Mouse (Mus musculus) thymus, adult 18-20 months (tissue): Measurements from ENCODE around the gene Rit1.
"Not testable (repeated sequence)": the region's sequence is repeated elsewhere in the genome, so short reads cannot be mapped to it uniquely, and the experiment has no call there.

ENCODE experiments used
- DNase-seq, 2 experiments: peaks; one replicate each; pipeline ENCODE4 v3.0.0; 2022; ENCODE audit warnings: mixed read lengths in 2 of 2

Gene Rit1

DNA sequence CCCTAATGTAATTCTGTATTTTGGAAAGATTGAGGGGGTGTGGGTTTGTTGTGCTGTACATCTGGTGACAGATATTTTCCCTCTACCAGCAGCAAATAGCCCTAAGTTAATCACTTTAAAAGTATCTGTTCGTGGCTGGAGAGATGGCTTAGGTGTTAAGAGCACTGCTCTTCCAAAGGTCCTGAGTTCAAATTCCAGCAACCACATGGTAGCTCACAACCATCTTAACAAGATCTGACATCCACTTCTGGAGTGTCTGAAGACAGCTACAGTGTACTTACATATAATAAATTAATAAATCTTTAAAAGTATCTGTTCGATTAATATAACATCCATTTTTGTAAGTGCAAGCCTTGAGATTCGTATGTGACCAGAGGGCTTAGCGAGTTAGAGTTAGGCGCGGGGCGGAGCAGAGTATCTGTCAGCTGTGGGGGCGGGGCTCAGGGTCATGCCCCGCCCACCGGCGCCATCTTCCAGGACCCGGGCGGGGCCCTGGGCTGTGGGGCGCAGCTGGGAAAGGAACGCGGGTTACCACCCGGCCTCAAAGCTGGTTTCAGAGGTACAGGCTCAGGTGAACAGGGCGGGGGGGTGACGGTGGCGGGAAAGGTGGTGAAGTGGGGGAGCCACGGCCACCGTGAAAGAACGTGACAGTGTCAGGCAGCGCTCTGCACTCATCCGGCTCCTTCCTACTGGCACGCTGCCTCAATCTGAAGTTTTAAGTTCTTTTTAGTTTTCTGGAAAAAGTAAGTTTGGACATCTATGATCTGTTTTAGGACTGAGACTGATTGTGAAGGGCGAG is at the start of gene Rit1:
Gene Rit1 (plus strand): TSS at position 440 of the 799 bp plus-strand sequence.
- peak; percentile 75 to 79 for DNase-seq

DNA sequence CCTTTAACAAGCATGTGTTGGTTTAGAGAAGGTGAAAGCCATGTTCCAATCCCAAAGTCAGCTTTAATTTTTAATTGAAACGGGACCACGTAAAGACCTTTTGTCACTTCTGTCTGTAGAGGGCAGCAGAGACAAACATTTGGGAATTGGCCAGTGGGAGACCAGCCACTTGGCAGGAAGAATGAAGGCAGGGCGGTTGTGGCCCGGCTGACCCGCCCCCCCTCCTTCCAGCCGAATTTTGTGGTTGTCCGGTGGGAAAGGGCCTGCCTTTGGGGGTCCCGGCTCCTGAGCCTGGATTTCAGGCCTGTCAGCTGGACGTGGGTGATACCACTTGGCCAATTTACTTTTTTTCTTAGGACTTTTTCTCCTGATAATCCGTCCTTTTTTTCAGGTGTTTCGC is 39.2 kb upstream of the Rit1 start:
- DNase-seq, result peak in 1 of 2 experiments; percentile 19

DNA sequence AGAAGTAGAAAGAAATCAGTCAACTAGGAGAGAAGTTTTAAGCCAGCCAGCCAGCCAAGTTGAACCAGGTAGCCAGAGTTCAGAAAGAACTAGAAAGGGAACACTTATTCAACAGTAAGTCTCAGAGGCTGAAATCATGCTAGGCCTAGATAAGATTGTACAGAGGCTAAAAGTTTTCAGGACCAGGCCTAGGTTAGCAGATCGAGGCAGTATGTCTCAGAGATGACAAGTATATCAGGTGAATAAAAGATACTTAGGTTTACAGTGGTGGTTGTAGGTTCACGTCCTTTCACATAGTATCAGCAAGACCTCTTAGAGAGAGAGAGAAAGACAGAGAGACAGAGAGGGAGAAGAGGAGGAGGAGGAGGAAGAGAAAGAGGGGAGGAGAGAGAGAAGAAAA is 32.8 kb upstream of the Rit1 start:
- DNase-seq, result no peak

DNA sequence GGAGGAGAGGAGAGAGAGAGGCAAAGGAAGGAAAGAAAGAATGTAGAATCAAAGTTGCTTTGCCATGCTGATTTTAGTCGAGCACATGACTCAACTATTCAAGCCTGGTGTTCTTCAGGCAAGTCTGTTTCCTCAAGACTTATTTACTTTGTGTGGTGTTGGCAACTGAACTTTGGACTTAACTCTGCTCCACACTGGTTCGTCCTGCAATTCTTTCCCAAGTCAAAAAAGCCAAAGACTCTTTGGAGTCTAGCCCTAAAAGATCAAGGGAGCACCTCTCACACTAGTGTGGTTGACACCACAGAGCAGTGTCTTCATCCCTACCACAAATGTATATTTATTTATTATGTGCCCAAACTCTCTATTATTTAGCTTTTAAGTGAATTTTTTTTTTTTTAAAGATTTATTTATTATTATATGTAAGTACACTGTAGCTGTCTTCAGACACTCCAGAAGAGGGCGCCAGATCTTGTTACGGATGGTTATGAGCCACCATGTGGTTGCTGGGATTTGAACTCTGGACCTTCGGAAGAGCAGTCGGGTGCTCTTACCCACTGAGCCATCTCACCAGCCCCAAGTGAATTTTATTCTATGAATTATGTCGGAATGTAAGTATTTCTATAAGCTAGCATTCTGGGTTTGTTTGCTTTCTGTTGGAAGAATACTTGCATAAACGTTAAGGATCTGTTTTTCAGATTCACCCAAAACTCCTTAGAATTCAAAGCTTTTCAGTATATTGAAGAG is 32.2 kb upstream of the Rit1 start:
- no peak for DNase-seq

DNA sequence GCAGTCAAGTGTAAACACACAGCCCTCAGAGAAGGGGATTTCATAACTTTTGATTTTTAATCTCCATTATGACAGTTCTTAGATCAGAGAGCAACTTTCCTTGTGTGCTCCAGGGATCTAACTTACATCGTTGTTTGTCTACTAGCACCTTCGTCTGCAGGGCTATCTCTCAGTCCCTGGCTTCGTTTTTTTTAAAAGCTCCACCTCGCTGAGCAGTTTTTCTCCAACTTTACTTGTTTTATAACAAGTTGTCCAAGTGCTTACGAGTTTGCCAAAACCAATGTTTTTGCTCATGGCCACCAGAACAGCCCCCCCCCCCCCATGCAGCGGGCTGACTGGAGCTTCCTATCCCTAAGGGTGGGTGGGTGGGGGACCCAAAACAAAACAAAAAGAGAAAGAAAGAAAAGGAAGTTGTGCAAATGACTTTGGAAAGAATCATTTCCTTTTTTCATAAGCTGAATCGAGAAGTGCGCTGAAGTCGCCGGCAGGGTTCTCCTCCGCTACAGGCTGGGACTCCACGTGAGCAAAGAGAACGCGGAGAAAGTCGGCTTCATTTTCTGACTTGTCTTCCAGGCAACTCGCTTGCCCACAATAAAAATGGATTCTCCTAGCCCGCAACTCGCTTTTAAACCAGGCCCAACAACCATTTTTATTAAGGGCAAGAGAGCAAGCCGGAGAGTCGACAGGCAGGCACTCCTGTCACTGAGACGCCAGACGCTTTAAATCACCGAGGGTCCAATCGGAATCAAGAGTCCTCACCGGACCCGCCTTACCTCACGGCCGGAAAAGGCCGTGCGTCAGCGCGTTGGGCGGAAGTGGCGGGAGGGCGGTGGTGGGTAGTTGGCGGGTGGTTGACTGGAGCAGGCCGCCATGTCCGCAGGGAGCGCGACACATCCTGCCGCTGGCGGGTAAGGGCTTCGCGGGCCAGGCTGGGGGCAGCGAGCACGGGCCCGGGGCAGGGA is 31.4 kb upstream of the Rit1 start, which contains the start of gene Khdc4:
Gene Khdc4 (plus strand): TSS at position 824 of the 962 bp plus-strand sequence.
- DNase-seq, result peak; percentile 96 to 97

DNA sequence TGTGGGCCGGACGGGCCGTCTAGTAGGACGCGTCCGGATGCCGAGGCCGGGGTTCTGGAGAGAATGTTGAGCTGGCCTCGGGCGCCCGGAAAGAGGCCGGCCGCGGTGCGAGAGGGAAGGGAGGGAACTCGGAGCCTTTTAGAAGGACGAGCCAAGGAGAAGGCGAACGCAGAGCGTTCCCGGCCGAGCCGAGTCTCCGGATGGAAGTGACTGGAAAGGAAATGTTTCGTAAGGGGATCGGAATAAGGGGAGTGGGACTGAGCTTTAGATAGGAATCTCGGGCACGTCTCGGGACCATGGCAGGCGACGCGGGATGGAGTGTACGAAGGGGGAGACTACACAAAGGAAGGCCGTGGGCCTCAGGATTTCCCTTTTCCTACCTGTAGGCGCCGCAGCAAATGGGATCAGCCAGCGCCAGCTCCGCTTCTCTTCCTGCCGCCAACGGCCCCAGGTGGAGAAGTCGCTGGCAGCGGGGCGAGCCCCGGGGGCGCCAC is 30.6 kb upstream of the Rit1 start:
- peak in 1 of 2 experiments; percentile 30 for DNase-seq

DNA sequence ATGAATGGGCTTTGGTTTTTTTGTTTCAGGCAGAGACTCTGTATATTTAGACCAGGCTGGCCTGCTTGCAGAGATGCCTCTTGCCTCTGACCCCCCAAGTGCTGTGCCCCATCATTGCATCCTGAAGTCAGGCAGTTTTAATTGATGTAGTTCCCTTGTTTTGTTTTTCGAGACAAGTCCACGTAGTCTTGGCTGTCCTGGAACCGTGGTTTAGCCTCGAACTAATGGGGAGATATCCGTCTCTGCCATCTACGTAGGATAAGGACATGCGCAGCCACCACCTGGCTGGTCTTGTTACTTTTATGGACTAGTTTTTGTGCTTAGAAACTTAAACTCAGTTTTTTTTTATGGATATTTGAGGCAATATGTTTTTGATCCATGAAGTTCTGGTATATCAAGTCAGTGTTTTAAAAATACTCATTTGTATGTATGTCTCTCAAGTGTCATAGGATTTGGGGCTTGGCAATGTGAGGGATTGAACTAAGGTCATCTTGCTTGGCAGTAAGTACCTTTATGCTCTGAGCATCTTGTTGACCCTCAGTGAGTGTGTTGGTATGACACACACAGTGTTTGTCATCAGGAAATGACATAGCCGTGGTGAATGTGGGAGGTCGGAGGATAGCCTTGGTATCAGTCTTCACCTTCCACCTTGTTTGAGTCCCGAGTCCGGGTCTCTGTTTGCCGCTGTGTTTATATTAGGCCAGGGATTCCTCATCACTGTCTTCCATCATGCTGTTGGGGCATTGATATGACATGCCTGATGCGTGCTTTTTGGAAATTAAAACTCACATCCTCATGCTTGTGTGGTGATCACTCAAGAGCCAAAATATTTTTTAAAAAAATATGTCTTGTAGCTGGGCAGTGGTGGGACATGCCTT is 29.7 kb upstream of the Rit1 start:
- DNase-seq, result no peak

DNA sequence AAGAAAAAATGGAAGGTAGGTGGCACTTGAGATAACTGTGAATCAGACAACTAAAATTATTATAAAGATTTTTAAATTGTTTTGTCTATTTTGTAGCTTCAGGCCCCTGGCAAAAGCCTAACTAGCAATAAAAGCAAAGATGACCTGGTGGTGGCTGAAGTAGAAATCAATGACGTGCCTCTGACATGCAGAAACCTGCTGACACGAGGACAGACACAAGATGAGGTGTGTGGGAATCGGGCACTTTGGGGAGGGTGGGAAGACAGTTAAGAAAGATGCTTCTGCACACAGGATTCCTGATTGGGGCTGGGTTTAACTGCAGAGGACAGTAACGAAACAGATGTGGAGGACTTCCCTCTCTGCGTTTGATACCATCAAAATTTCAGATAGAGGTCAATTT is 27.6 kb upstream of the Rit1 start:
- no peak for DNase-seq

DNA sequence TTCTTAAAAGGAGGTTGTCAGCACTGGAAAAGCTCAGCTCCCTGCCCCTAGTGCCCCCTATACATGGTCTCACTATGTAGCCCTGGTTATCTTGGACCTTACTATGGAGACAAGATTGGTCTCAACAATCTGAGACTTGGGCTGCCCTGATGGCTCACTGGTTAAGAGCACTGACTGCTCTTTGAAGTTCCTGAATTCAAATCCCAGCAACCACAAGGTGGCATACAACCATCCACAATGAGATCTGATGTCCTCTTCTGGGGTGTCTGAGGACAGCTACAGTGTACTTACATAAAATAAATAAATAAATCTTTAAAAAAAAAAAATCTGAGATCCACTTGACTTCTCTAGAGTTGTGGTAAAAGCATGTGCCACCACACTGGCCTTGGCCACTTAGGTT is 21.1 kb upstream of the Rit1 start:
- no peak for DNase-seq

DNA sequence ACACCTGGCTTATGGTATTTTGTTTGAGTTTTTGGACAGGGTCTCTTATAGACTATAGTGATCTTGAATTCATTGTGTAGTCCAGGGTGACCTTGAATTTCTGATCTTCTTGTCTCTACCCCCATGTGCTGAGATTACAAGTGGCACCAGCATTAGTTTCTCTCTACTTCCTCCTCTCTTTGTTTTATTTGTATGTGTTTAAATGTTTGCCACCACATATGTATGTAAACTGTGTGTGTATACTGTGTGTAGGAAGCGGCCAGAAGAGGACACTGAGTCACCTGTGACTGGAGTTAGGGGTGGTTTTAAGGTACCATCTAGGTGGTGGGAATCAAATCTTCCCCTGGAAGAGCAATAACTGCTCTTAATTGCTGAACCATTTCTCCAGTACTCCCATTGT is 18.6 kb upstream of the Rit1 start:
- DNase-seq, result no peak

DNA sequence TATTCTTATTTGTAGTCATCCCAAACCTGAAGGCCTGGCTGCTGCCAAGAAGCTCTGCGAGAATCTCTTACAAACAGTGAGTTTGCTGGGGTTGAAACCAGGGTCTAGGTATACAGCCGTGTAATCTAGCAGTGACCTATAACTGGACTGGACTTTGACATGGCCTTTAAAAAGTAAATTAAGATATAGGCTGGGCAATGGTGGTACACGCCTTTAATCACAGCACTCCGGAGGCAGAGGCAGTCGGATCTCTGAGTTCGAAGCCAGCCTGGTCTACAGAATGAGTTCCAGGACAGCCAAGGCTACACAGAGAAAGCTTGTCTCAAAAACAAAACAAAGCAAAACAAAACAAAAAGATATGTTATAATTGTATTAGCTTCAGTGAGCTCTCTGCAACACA is 17.8 kb upstream of the Rit1 start:
- no peak for DNase-seq

DNA sequence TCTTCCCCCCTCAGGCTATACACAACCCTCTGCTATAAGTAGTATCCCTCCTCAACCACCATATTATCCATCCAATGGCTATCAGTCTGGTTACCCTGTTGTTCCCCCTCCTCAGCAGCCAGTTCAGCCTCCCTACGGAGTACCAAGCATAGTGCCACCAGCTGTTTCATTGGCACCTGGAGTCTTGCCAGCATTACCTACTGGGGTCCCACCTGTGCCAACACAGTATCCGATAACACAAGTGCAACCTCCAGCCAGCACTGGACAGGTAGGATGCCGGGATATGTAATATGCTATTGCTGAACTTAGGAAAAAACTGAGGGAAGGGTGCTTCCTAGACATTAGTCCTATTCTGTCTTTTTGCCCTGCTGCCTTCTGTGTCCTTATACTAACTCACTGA is 16.4 kb upstream of the Rit1 start:
- DNase-seq, result no peak

DNA sequence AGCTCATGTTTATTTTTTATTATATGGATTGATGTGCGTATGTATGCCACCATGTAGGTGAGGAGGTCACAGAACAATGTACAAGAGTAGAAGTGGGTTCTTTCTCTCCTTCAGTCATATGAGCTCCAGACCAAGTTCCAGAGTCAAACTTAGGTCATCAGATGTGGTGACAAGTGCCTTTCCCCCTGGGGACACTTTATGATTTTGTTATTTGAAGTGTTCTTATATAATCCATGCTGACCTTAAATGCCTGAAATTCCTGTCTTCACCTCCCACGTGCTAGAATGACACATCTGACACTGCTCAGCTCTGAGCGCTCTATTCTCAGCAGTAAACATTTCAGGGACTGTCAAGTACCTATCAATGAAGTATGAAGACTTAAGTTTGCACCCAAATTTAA is 15.4 kb upstream of the Rit1 start:
- DNase-seq, result no peak

DNA sequence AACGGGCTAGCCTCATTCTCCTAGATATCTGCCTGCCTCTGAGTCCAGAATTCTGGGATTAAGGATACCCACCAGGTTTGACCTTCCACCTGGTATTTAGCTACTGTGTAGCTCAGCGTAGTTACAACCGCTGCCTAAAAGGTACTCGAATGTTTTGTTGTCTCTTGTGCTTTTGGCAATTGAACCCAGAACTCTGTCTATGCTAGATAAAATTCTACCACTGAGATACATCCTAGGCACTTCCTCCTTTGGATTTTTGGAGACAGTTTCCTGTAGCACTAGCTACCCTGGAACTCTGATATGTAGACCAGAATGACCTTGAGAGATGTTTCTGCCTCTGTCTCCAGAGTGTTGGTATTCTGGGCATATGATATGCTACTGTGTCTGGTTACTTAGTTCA is 2.9 kb upstream of the Rit1 start:
- no peak for DNase-seq

DNA sequence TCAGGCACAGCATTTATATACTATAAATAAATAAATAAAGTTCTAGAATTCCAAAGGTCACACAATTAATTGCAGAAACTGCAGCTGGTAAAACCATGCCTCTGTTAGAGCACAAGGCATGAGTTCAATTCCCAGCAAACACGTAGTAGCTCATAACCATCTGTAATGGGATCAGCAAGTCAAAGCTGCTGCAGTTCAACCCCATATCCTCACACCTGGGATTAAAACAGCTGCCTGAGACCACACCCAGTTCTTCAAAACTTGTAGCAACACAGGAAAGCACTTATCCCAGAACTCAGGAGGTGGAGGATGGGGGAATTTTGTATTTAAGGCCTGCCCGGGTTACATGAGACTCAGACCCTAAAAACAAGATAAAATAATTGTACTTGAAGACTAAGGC is 1.9 kb upstream of the Rit1 start:
- DNase-seq, result no peak

DNA sequence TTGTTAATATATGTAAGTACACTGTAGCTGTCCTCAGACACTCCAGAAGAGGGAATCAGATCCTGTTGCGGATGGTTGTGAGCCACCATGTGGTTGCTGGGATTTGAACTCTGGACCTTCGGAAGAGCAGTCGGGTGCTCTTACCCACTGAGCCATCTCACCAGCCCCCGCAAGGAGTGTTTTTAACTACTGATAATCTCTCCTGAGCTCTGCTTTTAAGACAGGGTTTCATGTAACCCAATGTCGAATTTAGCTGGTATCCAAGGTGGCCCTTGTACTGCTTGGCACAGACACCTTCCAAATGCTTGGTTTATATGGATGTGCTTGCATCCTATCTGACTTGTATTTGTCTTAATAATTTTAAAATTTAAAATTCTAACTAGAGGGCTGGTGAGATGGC is 922 bp upstream of the Rit1 start:
- DNase-seq, result not testable (repeated sequence)

DNA sequence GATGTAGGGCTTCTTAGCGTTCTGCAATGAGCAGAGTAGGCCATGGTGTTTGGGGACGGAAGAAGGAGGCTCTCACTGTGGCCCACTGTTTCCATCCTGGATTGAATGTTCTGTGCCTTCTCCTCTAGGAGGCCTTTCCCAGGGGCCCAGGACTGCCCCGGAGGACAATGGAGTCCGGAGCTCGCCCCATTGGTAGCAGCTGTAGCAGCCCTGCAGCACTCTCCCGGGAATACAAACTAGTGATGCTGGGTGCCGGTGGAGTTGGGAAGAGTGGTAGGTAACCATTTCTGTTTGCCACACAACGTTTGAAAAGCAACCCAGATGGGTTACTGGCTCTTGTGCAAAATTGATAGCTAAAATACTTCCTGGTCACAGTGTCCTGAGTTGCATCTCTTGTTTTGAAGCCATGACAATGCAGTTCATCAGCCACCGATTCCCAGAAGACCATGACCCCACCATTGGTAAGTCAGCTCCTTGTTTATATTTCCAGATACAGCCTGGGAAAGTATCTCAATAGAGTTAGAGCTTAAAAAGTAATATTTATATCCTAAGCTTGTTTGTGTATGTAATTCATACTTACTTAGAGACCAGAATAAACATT is 660 bp downstream of the Rit1 start:
- peak in 1 of 2 experiments; percentile 20 for DNase-seq

DNA sequence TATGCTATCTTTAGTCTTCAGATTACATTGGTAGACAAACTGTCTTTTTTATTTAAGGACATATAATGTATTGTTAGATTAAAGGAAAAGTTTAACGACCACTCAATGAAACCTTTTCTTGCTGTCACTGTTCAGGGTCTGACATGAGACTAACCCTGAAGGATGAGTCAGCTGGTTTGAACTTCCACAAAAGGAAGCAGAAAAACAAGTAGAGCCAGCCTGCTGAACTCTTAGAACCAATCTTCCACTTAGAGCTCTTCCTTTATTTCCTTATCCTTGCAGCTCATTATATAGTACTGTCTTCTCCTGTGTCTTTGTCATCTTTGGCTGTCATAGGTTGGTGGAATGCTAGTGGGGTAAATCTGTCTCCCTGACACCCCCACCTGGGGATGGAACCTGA is 1.2 kb downstream of the Rit1 start:
- no peak for DNase-seq

DNA sequence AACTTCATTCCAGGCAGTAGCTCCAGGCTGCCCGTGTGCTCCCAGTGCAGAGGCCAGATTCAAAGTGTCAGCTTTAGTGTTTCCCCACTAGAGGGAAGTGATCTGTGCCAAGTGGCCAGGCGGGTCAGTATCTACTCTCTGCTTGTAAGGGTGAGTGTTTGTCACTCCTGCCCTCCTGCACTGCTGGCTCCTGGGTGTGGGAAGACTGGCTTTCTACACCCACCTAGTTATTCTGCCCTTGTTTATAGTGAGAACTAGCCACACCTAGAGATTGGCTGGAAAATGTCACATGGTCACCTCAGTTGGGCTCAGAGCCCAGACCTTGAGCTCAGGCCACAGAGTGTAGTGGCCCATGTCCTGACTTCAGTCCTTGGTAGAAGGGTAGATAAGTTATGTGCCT is 2.5 kb downstream of the Rit1 start:
- no peak for DNase-seq

DNA sequence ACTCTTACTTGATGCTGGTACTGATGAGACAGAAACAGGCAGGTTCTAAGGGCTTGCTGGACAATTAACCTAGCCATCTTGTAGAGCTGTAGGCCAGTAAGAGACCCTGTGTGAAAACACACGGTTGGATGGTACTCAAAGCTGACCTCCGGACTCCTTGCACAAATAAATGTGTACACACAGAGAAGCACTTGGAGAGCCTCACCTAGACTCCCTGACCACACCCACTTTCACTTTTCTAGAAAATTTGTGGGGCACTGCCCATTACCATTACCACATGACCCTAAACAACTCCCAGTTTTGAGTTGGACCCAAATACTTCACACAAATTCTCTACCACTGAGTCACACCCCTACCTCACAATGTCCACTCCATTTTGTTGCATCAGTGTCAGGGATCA is 19.9 kb downstream of the Rit1 start:
- no peak for DNase-seq

DNA sequence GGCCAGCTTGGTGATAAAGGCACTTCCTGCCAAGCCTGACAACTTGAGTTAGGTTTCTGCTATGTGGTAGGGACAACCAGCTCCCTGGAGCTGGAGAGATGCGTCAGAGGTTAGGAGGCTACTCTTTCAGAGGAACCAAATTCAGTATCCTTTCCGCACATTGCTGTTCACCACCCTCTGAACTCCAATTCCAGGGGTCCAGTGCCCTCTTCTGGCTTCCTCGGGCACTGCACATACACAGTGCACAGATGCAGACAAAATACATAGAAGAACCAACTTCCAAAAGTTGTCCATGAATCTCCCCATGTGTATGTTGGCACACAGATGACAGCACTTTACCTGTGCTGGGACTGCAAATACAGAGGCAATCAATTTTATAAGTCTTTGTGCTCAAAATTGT is 22.0 kb downstream of the Rit1 start:
- peak; percentile 16 to 24 for DNase-seq
